Mouse (Mus musculus): Measurements from ENCODE around the gene Slc16a4. TPM values are rescaled to one million over a fixed set of nuclear protein-coding genes. Genes with fewer than 3 reads are reported as not detected.

Gene Slc16a4
- polyA plus RNA-seq, 1 experiment from 2014 or later, result 1.5 TPM

- no peaks in the 10 kb centered on the region for H3K9me3 ChIP-seq (replicated peaks)
- no peaks in the 10 kb centered on the region for H3K27me3 ChIP-seq
- H3K4me1 ChIP-seq (replicated peaks), result 0 out of 2 replicates have a peak, but pooled peaks cover 6% of the 10 kb centered on the region
- no peak for ATAC-seq (replicated peaks; ENCODE audit: insufficient number of reproducible peaks, insufficient read depth, low FRiP score, low read depth)
- H3K27ac ChIP-seq, result no peak overlapping the region
- no peak overlapping the region for H3K4me2 ChIP-seq
- WGBS, result 61% methylated on average over 7 of the region's 7 CpGs
- H3K9ac ChIP-seq, result no peak overlapping the region
- H3K36me3 ChIP-seq, result no peaks in the 10 kb centered on the region
- H3K4me3 ChIP-seq, result no peak overlapping the region
Measured at GRCm38 (mm10) chr3:107261851-107262165, 29.2 kb upstream of the Slc16a4 start.

- no peak overlapping the region for H3K27ac ChIP-seq
- no peak overlapping the region for H3K9ac ChIP-seq
- no peak overlapping the region for H3K4me3 ChIP-seq
- H3K27me3 ChIP-seq, result no peaks in the 10 kb centered on the region
- no peaks in the 10 kb centered on the region for H3K36me3 ChIP-seq
- H3K4me1 ChIP-seq (replicated peaks), result no peaks in the 10 kb centered on the region
- no peak for ATAC-seq (replicated peaks; ENCODE audit: insufficient number of reproducible peaks, insufficient read depth, low FRiP score, low read depth)
- WGBS, result 69% methylated on average over 2 of the region's 2 CpGs
- H3K9me3 ChIP-seq (replicated peaks), result no peaks in the 10 kb centered on the region
- no peak overlapping the region for H3K4me2 ChIP-seq
Measured at GRCm38 (mm10) chr3:107266814-107267345, 24.1 kb upstream of the Slc16a4 start.

- H3K4me3 ChIP-seq, result no peak overlapping the region
- no peak overlapping the region for H3K9ac ChIP-seq
- no peak overlapping the region for H3K4me2 ChIP-seq
- no peak overlapping the region for H3K27ac ChIP-seq
- no peaks in the 10 kb centered on the region for H3K9me3 ChIP-seq (replicated peaks)
- 76% methylated on average over 3 of the region's 3 CpGs for WGBS
- no peaks in the 10 kb centered on the region for H3K36me3 ChIP-seq
- no peak for ATAC-seq (replicated peaks; ENCODE audit: insufficient number of reproducible peaks, insufficient read depth, low FRiP score, low read depth)
- 0 out of 2 replicates have a peak, but pooled peaks cover 6% of the 10 kb centered on the region for H3K27me3 ChIP-seq
- no peaks in the 10 kb centered on the region for H3K4me1 ChIP-seq (replicated peaks)
Measured at GRCm38 (mm10) chr3:107272433-107272832, 18.6 kb upstream of the Slc16a4 start.

GRCm38 (mm10) chr3:107273820-107274219 lies 17.2 kb upstream of the Slc16a4 start:
- Histone ChIP-seq H3K4me3 (no peak overlapping the region), H3K4me1 (replicated peaks) (0 out of 2 replicates have a peak, but pooled peaks cover 2% of the 10 kb centered on the region), H3K9me3 (replicated peaks) (no peaks in the 10 kb centered on the region), H3K9ac (no peak overlapping the region), H3K27me3 (0 out of 2 replicates have a peak, but pooled peaks cover 6% of the 10 kb centered on the region), H3K36me3 (no peaks in the 10 kb centered on the region), H3K27ac (no peak overlapping the region), H3K4me2 (no peak overlapping the region)
- peak; percentile 55; the same call in 1 of the 2 replicates for ATAC-seq (replicated peaks; ENCODE audit: insufficient number of reproducible peaks, insufficient read depth, low FRiP score, low read depth)
- 14% methylated on average over 3 of the region's 3 CpGs for WGBS

GRCm38 (mm10) chr3:107275351-107275750 lies 15.7 kb upstream of the Slc16a4 start:
- H3K4me3 ChIP-seq, result no peak overlapping the region
- WGBS, result 56% methylated on average over 5 of the region's 5 CpGs
- H3K27ac ChIP-seq, result no peak overlapping the region
- no peaks in the 10 kb centered on the region for H3K9me3 ChIP-seq (replicated peaks)
- no peak overlapping the region for H3K9ac ChIP-seq
- no peak overlapping the region for H3K4me2 ChIP-seq
- no peaks in the 10 kb centered on the region for H3K36me3 ChIP-seq
- peaks cover 11% of the 10 kb centered on the region for H3K4me1 ChIP-seq (replicated peaks)
- H3K27me3 ChIP-seq, result 0 out of 2 replicates have a peak, but pooled peaks cover 6% of the 10 kb centered on the region
- ATAC-seq (replicated peaks; ENCODE audit: insufficient number of reproducible peaks, insufficient read depth, low FRiP score, low read depth), result no peak

- Histone ChIP-seq H3K9me3 (replicated peaks) (no peaks in the 10 kb centered on the region), H3K27me3 (0 out of 2 replicates have a peak, but pooled peaks cover 6% of the 10 kb centered on the region), H3K9ac (no peak overlapping the region), H3K4me2 (no peak overlapping the region), H3K4me1 (replicated peaks) (peaks cover 12% of the 10 kb centered on the region), H3K36me3 (no peaks in the 10 kb centered on the region), H3K27ac (no peak overlapping the region), H3K4me3 (no peak overlapping the region)
- ATAC-seq (replicated peaks; ENCODE audit: insufficient number of reproducible peaks, insufficient read depth, low FRiP score, low read depth), result no peak
- WGBS, result 52% methylated on average over 4 of the region's 4 CpGs
Measured at GRCm38 (mm10) chr3:107275996-107276395, 15.0 kb upstream of the Slc16a4 start.

- no peaks in the 10 kb centered on the region for H3K36me3 ChIP-seq
- no peaks in the 10 kb centered on the region for H3K9me3 ChIP-seq (replicated peaks)
- H3K9ac ChIP-seq, result no peak overlapping the region
- H3K27me3 ChIP-seq, result 0 out of 2 replicates have a peak, but pooled peaks cover 6% of the 10 kb centered on the region
- H3K4me2 ChIP-seq, result no peak overlapping the region
- peaks cover 12% of the 10 kb centered on the region for H3K4me1 ChIP-seq (replicated peaks)
- WGBS, result 82% methylated on average over 3 of the region's 3 CpGs
- no peak overlapping the region for H3K4me3 ChIP-seq
- ATAC-seq (replicated peaks; ENCODE audit: insufficient number of reproducible peaks, insufficient read depth, low FRiP score, low read depth), result no peak
- no peak overlapping the region for H3K27ac ChIP-seq
Measured at GRCm38 (mm10) chr3:107276626-107277025, 14.4 kb upstream of the Slc16a4 start.

- 0 out of 2 replicates have a peak within 1 kb of the TSS, but pooled peaks have one; percentile 11 for H3K27ac ChIP-seq
Measured at GRCm38 (mm10) chr3:107278479-107279269, 12.4 kb upstream of the Slc16a4 start, which contains the start of gene Lamtor5. Lamtor5 (plus strand) TSS chr3:107278858.

GRCm38 (mm10) chr3:107286123-107286522 lies 4.9 kb upstream of the Slc16a4 start:
- no peak overlapping the region for H3K4me2 ChIP-seq
- peaks cover 32% of the 10 kb centered on the region for H3K36me3 ChIP-seq
- no peak for ATAC-seq (replicated peaks; ENCODE audit: insufficient number of reproducible peaks, insufficient read depth, low FRiP score, low read depth)
- 75% methylated on average over 2 of the region's 2 CpGs for WGBS
- no peaks in the 10 kb centered on the region for H3K9me3 ChIP-seq (replicated peaks)
- no peak overlapping the region for H3K4me3 ChIP-seq
- no peak overlapping the region for H3K9ac ChIP-seq
- H3K27ac ChIP-seq, result no peak overlapping the region
- H3K4me1 ChIP-seq (replicated peaks), result 0 out of 2 replicates have a peak, but pooled peaks cover 3% of the 10 kb centered on the region
- H3K27me3 ChIP-seq, result no peaks in the 10 kb centered on the region

More at GRCm38 (mm10) chr3:107278479-107279269, 12.4 kb upstream of the Slc16a4 start, which contains the start of gene Lamtor5:
- WGBS, result 2% methylated on average over 43 of the region's 43 CpGs
- H3K4me2 ChIP-seq, result peak within 1 kb of the TSS; percentile 61
- H3K4me1 ChIP-seq (replicated peaks), result peaks cover 12% of the 10 kb centered on the region
- H3K36me3 ChIP-seq, result peaks cover 19% of the 10 kb centered on the region
- 0 out of 2 replicates have a peak, but pooled peaks cover 6% of the 10 kb centered on the region for H3K27me3 ChIP-seq
- peak within 1 kb of the TSS; percentile 76 for H3K9ac ChIP-seq
- H3K9me3 ChIP-seq (replicated peaks), result no peaks in the 10 kb centered on the region
- H3K4me3 ChIP-seq, result peak within 1 kb of the TSS; percentile 82
- peak; percentile 86 for ATAC-seq (replicated peaks; ENCODE audit: insufficient number of reproducible peaks, insufficient read depth, low FRiP score, low read depth)

- H3K4me1 ChIP-seq (replicated peaks), result 0 out of 2 replicates have a peak, but pooled peaks cover 3% of the 10 kb centered on the region
- no peak overlapping the region for H3K4me2 ChIP-seq
Measured at GRCm38 (mm10) chr3:107287346-107287745, 3.7 kb upstream of the Slc16a4 start.

GRCm38 (mm10) chr3:107295672-107296360 lies 4.8 kb downstream of the Slc16a4 start:
- 0 out of 2 replicates have a peak, but pooled peaks cover under 1% of the 10 kb centered on the region for H3K4me1 ChIP-seq (replicated peaks)
- WGBS, result 78% methylated on average over 5 of the region's 5 CpGs
- no peaks in the 10 kb centered on the region for H3K9me3 ChIP-seq (replicated peaks)
- no peak overlapping the region for H3K4me2 ChIP-seq
- H3K9ac ChIP-seq, result no peak overlapping the region
- no peak overlapping the region for H3K4me3 ChIP-seq
- H3K27ac ChIP-seq, result no peak overlapping the region
- no peak for ATAC-seq (replicated peaks; ENCODE audit: insufficient number of reproducible peaks, insufficient read depth, low FRiP score, low read depth)
- no peaks in the 10 kb centered on the region for H3K36me3 ChIP-seq
- no peaks in the 10 kb centered on the region for H3K27me3 ChIP-seq

More at GRCm38 (mm10) chr3:107287346-107287745, 3.7 kb upstream of the Slc16a4 start:
- Histone ChIP-seq H3K9ac (no peak overlapping the region), H3K27me3 (no peaks in the 10 kb centered on the region), H3K36me3 (peaks cover 26% of the 10 kb centered on the region), H3K27ac (no peak overlapping the region), H3K4me3 (no peak overlapping the region), H3K9me3 (replicated peaks) (no peaks in the 10 kb centered on the region)
- no peak for ATAC-seq (replicated peaks; ENCODE audit: insufficient number of reproducible peaks, insufficient read depth, low FRiP score, low read depth)
